Mouse (Mus musculus): ENCODE results near the gene 2310057M21Rik. TPM values are rescaled to one million over a fixed set of nuclear protein-coding genes. Genes with fewer than 3 reads are reported as not detected.

Gene 2310057M21Rik
- polyA plus RNA-seq, 2 experiments: 15.0 to 19.6 TPM

GRCm38 (mm10) chr7:131317587-131317986 is 45.0 kb downstream of the 2310057M21Rik start:
- no peaks in the 10 kb centered on the region for H3K36me3 ChIP-seq (ENCODE audit: control insufficient read depth, insufficient read depth, low read length)
- 68% methylated on average over 12 of the region's 12 CpGs for WGBS
- no peak overlapping the region for H3K4me2 ChIP-seq (replicated peaks; ENCODE audit: low read depth, low read length, severe bottlenecking)
- no peaks in the 10 kb centered on the region for H3K27me3 ChIP-seq (ENCODE audit: control insufficient read depth, insufficient read depth, low read length)
- no peak for DNase-seq (ENCODE audit: low spot score)
- ATAC-seq (ENCODE audit: low FRiP score, low read depth): no peak
- no peak overlapping the region for H3K4me3 ChIP-seq (replicated peaks; ENCODE audit: low read length)
- no peak overlapping the region for H3K9ac ChIP-seq (ENCODE audit: low read depth, low read length, severe bottlenecking)
- TF ChIP-seq POLR2A (IDR thresholded peaks at IDR 0.05; ENCODE audit: borderline replicate concordance, extremely low read depth, insufficient read depth, insufficient read length): no peak
- H3K9me3 ChIP-seq (ENCODE audit: control insufficient read depth, low read length): no peaks in the 10 kb centered on the region
- H3K4me1 ChIP-seq (ENCODE audit: control insufficient read depth, insufficient read depth, low read length): no peaks in the 10 kb centered on the region
- H3K27ac ChIP-seq (replicated peaks; ENCODE audit: low read depth, low read length): no peak overlapping the region

- H3K4me3 ChIP-seq (replicated peaks; ENCODE audit: low read length): no peak overlapping the region
- no peaks in the 10 kb centered on the region for H3K4me1 ChIP-seq (ENCODE audit: control insufficient read depth, insufficient read depth, low read length)
- 71% methylated on average over 7 of the region's 7 CpGs for WGBS
- H3K9ac ChIP-seq (ENCODE audit: low read depth, low read length, severe bottlenecking): no peak overlapping the region
- no peaks in the 10 kb centered on the region for H3K27me3 ChIP-seq (ENCODE audit: control insufficient read depth, insufficient read depth, low read length)
- no peak overlapping the region for H3K27ac ChIP-seq (replicated peaks; ENCODE audit: low read depth, low read length)
- H3K36me3 ChIP-seq (ENCODE audit: control insufficient read depth, insufficient read depth, low read length): no peaks in the 10 kb centered on the region
- no peak overlapping the region for H3K4me2 ChIP-seq (replicated peaks; ENCODE audit: low read depth, low read length, severe bottlenecking)
- H3K9me3 ChIP-seq (ENCODE audit: control insufficient read depth, low read length): no peaks in the 10 kb centered on the region
- no peak for TF ChIP-seq POLR2A (IDR thresholded peaks at IDR 0.05; ENCODE audit: borderline replicate concordance, extremely low read depth, insufficient read depth, insufficient read length)
- no peak for ATAC-seq (ENCODE audit: low FRiP score, low read depth)
- no peak for DNase-seq (ENCODE audit: low spot score)
These were observed 48.1 kb downstream of the 2310057M21Rik start for GRCm38 (mm10) chr7:131314493-131314892.

GRCm38 (mm10) chr7:131306733-131307132 is 55.8 kb downstream of the 2310057M21Rik start:
- Histone ChIP-seq H3K9me3 (ENCODE audit: control insufficient read depth, low read length) (no peaks in the 10 kb centered on the region), H3K27me3 (ENCODE audit: control insufficient read depth, insufficient read depth, low read length) (no peaks in the 10 kb centered on the region), H3K9ac (ENCODE audit: low read depth, low read length, severe bottlenecking) (no peak overlapping the region), H3K4me1 (ENCODE audit: control insufficient read depth, insufficient read depth, low read length) (no peaks in the 10 kb centered on the region), H3K27ac (replicated peaks; ENCODE audit: low read depth, low read length) (no peak overlapping the region), H3K4me2 (replicated peaks; ENCODE audit: low read depth, low read length, severe bottlenecking) (no peak overlapping the region), H3K36me3 (ENCODE audit: control insufficient read depth, insufficient read depth, low read length) (no peaks in the 10 kb centered on the region), H3K4me3 (replicated peaks; ENCODE audit: low read length) (no peak overlapping the region)
- ATAC-seq (ENCODE audit: low FRiP score, low read depth) (no peak), DNase-seq (ENCODE audit: low spot score) (no peak)
- TF ChIP-seq POLR2A (IDR thresholded peaks at IDR 0.05; ENCODE audit: borderline replicate concordance, extremely low read depth, insufficient read depth, insufficient read length): no peak
- WGBS: 80% methylated on average over 5 of the region's 5 CpGs

GRCm38 (mm10) chr7:131303340-131303739 is 59.2 kb downstream of the 2310057M21Rik start:
- Histone ChIP-seq H3K9ac (ENCODE audit: low read depth, low read length, severe bottlenecking) (no peak overlapping the region), H3K4me1 (ENCODE audit: control insufficient read depth, insufficient read depth, low read length) (no peaks in the 10 kb centered on the region), H3K4me3 (replicated peaks; ENCODE audit: low read length) (no peak overlapping the region), H3K36me3 (ENCODE audit: control insufficient read depth, insufficient read depth, low read length) (no peaks in the 10 kb centered on the region), H3K9me3 (ENCODE audit: control insufficient read depth, low read length) (no peaks in the 10 kb centered on the region), H3K4me2 (replicated peaks; ENCODE audit: low read depth, low read length, severe bottlenecking) (no peak overlapping the region), H3K27me3 (ENCODE audit: control insufficient read depth, insufficient read depth, low read length) (no peaks in the 10 kb centered on the region), H3K27ac (replicated peaks; ENCODE audit: low read depth, low read length) (no peak overlapping the region)
- no peak for ATAC-seq (ENCODE audit: low FRiP score, low read depth)
- no peak for DNase-seq (ENCODE audit: low spot score)
- WGBS: 69% methylated on average over 8 of the region's 8 CpGs
- no peak for TF ChIP-seq POLR2A (IDR thresholded peaks at IDR 0.05; ENCODE audit: borderline replicate concordance, extremely low read depth, insufficient read depth, insufficient read length)

GRCm38 (mm10) chr7:131297151-131297550 is 65.4 kb downstream of the 2310057M21Rik start:
- no peak overlapping the region for H3K4me3 ChIP-seq (replicated peaks; ENCODE audit: low read length)

More at GRCm38 (mm10) chr7:131297151-131297550, 65.4 kb downstream of the 2310057M21Rik start:
- H3K36me3 ChIP-seq (ENCODE audit: control insufficient read depth, insufficient read depth, low read length): no peaks in the 10 kb centered on the region
- ATAC-seq (ENCODE audit: low FRiP score, low read depth) (no peak), DNase-seq (ENCODE audit: low spot score) (no peak)
- H3K9me3 ChIP-seq (ENCODE audit: control insufficient read depth, low read length): no peaks in the 10 kb centered on the region
- H3K27me3 ChIP-seq (ENCODE audit: control insufficient read depth, insufficient read depth, low read length): no peaks in the 10 kb centered on the region
- 76% methylated on average over 8 of the region's 8 CpGs for WGBS
- TF ChIP-seq POLR2A (IDR thresholded peaks at IDR 0.05; ENCODE audit: borderline replicate concordance, extremely low read depth, insufficient read depth, insufficient read length): no peak
- no peaks in the 10 kb centered on the region for H3K4me1 ChIP-seq (ENCODE audit: control insufficient read depth, insufficient read depth, low read length)
- H3K9ac ChIP-seq (ENCODE audit: low read depth, low read length, severe bottlenecking): no peak overlapping the region
- no peak overlapping the region for H3K4me2 ChIP-seq (replicated peaks; ENCODE audit: low read depth, low read length, severe bottlenecking)
- no peak overlapping the region for H3K27ac ChIP-seq (replicated peaks; ENCODE audit: low read depth, low read length)

Other genes with a start within 250 kb of the 2310057M21Rik start
- gene 4933402N03Rik, start 216.4 kb downstream of the 2310057M21Rik start, polyA plus RNA-seq (2012; rRNA removed): not detected in 2 replicates
- not detected in 2 replicates for gene 4933402N03Rik, start 216.4 kb downstream of the 2310057M21Rik start, polyA plus RNA-seq (2014; fragmentation: Nextera tagmentation; extraction: Ambion mirVana)
- 0.03 and 0.04 TPM in 2 replicates for gene 5430419D17Rik, start 188.4 kb downstream of the 2310057M21Rik start, polyA plus RNA-seq (2012; rRNA removed)
- not detected in 2 replicates for gene 5430419D17Rik, start 188.4 kb downstream of the 2310057M21Rik start, polyA plus RNA-seq (2014; fragmentation: Nextera tagmentation; extraction: Ambion mirVana)
- 0.08 and 0.32 TPM in 2 replicates for gene Cuzd1, start 40.5 kb downstream of the 2310057M21Rik start, polyA plus RNA-seq (2012; rRNA removed)
- gene Cuzd1, start 40.5 kb downstream of the 2310057M21Rik start, polyA plus RNA-seq (2014; fragmentation: Nextera tagmentation; extraction: Ambion mirVana): 0.11 TPM in 1 of 2 replicates, not detected in the other
- gene Fam24b, start 33.2 kb downstream of the 2310057M21Rik start, polyA plus RNA-seq (2012; rRNA removed): 0.40 and 0.78 TPM in 2 replicates
- gene Fam24b, start 33.2 kb downstream of the 2310057M21Rik start, polyA plus RNA-seq (2014; fragmentation: Nextera tagmentation; extraction: Ambion mirVana): not detected in 2 replicates
- not detected in 2 replicates for gene Fam24a, start 28.9 kb downstream of the 2310057M21Rik start, polyA plus RNA-seq (2012; rRNA removed)
- 0.40 TPM in 1 of 2 replicates, not detected in the other for gene Fam24a, start 28.9 kb downstream of the 2310057M21Rik start, polyA plus RNA-seq (2014; fragmentation: Nextera tagmentation; extraction: Ambion mirVana)
- 72.1 and 77.7 TPM in 2 replicates for gene Pstk, start 8.4 kb upstream of the 2310057M21Rik start, polyA plus RNA-seq (2012; rRNA removed)
- 70.4 and 71.5 TPM in 2 replicates for gene Pstk, start 8.4 kb upstream of the 2310057M21Rik start, polyA plus RNA-seq (2014; fragmentation: Nextera tagmentation; extraction: Ambion mirVana)
- gene Ikzf5, start 47.8 kb upstream of the 2310057M21Rik start, polyA plus RNA-seq (2012; rRNA removed): 14.3 and 18.1 TPM in 2 replicates
- gene Ikzf5, start 47.8 kb upstream of the 2310057M21Rik start, polyA plus RNA-seq (2014; fragmentation: Nextera tagmentation; extraction: Ambion mirVana): 16.2 and 17.2 TPM in 2 replicates
- 16.3 and 25.4 TPM in 2 replicates for gene Acadsb, start 47.8 kb upstream of the 2310057M21Rik start, polyA plus RNA-seq (2012; rRNA removed)
- 83.1 and 88.9 TPM in 2 replicates for gene Acadsb, start 47.8 kb upstream of the 2310057M21Rik start, polyA plus RNA-seq (2014; fragmentation: Nextera tagmentation; extraction: Ambion mirVana)
- gene Hmx3, start 180.1 kb upstream of the 2310057M21Rik start, polyA plus RNA-seq (2012; rRNA removed): 0.04 TPM in 1 of 2 replicates, not detected in the other
- not detected in 2 replicates for gene Hmx3, start 180.1 kb upstream of the 2310057M21Rik start, polyA plus RNA-seq (2014; fragmentation: Nextera tagmentation; extraction: Ambion mirVana)
- gene Hmx2, start 186.0 kb upstream of the 2310057M21Rik start, polyA plus RNA-seq (2012; rRNA removed): 0.09 TPM in 1 of 2 replicates, not detected in the other
- not detected in 2 replicates for gene Hmx2, start 186.0 kb upstream of the 2310057M21Rik start, polyA plus RNA-seq (2014; fragmentation: Nextera tagmentation; extraction: Ambion mirVana)
- gene Bub3, start 197.5 kb upstream of the 2310057M21Rik start, polyA plus RNA-seq (2012; rRNA removed): 169 and 185 TPM in 2 replicates
- 188 and 189 TPM in 2 replicates for gene Bub3, start 197.5 kb upstream of the 2310057M21Rik start, polyA plus RNA-seq (2014; fragmentation: Nextera tagmentation; extraction: Ambion mirVana)

Measured in limb, embryonic 14.5 days (tissue).